Mouse (Mus musculus) hindlimb bud, embryonic 11.5 days (tissue): ENCODE measurements around the gene Irf2.

Experiments
- DNase-seq: peaks from one replicate; pipeline ENCODE4 v3.0.0-alpha.2; 2012; ENCODE audit warnings: low read depth, low spot score; ENCODE audit errors: extremely low spot score

The Irf2 gene

DNA sequence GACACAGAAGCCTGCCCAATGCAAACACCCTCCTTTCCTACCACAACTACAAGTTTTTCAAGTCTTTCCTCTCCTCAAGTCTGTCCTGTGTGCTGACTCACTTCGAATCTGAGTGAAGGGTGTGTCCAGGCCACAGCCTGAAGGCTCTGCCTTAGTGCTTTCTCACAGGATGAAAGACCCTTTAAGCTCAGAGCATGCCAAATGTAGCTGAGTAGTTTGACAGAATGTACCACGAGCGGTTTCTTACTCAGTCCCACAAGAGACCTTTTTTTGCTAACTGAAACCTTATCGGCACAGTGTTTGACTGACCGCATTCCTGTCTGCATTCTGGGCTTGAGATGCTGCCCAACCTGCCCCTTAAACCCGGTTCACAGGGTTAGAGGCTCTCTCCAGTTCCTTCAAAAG lies 130.0 kb downstream of the Irf2 start:
- no peak for DNase-seq

DNA sequence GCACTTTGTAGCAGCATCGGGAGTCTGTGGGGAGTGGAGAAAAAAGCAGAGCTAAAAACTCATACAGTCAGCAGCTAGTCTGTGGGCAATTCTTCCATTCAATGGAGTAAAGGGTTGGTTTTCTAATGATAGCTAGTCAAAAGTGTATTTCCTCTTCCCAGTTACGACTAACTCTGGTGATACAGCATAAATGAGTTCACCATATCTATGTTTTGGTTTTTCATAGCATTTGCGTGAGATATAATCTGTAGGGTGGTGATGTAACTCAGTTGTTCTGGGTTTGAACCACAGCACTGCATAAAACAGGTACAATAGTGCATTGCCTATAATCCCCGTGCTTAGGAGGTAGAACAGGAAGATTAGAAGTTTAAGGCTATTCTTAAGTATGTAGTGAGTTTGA lies 131.6 kb downstream of the Irf2 start:
- no peak for DNase-seq

DNA sequence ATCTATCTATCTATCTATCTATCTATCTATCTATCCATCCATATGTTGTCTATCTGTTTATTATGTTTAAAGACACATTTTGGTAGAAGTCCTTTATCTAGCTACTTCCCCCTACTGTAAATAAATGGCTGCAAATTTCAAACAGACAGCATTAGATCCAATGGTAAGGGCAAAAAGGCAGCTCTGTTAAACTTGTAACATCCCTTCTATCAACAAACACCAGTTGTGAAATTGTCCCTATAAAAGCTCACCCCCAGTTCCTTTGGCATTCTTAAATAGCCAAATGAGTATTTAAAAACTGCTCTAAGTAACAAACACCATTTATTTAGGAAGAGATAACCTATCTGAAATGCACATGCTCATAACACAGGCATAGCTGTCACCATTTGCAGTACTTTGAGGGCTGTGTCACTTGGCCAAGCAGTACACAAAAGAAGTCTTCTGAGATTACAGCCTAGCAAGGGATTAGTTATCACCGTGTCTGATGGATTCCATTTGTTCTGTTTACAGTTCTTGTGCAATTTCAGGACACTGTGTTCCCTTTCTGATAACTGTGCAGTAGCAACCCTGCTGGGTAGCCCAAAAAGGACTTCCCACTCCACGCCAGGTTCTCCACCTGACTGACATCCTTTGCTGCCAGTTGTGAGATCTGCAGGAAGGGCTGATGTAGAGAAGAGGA lies 136.2 kb downstream of the Irf2 start:
- no peak for DNase-seq

DNA sequence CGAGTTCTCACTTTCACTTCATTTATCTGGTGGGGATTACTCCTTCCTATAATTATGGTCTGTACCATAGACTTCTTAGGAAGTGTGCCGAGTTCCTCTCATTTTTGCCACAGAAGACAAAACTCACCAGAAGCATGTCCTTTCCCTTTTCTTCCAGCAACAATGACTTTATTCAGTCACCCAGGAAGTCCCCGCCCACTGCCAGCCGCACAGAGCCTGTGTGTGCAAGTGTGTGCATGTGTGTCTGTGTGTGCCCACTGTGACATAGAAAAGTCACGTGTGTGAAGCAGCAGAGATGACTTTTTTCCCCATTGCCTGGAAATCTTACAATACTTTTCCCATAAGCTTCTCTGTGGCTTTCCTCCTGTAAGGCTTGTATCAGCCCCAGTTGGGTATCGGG lies 141.8 kb downstream of the Irf2 start:
- no peak for DNase-seq

DNA sequence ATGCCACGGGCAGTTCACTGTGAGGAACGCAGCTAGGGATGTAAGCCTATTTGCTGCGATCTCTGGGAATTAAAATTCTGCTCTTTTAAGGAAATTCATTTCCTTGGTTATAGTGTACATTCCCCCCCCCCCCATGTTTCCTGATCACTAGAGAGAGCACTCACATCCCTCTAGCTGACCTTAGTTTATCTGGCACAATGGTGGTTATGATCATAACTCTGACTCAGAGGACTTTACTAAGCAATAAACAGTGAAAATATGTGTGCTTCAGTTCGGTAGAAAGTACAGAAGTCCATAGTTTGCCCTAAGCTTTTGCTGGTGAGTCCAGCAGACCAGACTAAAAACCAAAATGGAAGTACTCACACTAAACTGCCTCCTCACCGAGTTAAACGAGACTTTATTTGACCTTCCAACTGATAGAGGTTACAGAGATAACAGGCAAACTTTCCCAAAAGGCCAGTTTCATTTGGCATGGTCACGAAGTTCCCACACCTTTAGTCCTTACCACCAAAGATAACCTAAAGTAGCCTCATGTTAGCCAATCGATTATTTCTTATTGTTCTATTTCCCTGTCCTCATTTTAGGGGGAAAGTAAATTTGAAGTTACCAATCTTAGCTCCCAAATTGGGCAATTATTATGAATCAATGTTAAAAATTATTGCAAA lies 142.4 kb downstream of the Irf2 start:
- DNase-seq: no peak

DNA sequence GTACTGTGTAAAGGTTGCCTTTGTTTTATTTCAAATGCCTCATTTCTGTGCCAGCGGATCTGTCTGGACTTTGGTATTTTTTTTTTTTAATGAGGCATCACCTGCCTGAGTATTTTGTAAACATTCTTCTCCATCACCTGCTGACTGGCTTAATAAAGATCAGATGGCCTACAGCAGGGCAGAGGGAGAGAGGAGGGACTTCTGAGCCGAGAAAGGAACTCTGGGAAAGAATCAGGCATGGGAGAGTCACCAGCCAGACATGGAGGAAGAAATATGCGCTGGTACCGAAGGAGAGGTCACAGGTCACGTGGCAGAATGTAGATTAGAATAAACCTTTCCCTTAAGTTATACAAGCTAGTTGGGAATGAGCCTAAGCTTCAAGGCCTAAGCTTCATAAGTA lies 143.2 kb downstream of the Irf2 start:
- DNase-seq: no peak

DNA sequence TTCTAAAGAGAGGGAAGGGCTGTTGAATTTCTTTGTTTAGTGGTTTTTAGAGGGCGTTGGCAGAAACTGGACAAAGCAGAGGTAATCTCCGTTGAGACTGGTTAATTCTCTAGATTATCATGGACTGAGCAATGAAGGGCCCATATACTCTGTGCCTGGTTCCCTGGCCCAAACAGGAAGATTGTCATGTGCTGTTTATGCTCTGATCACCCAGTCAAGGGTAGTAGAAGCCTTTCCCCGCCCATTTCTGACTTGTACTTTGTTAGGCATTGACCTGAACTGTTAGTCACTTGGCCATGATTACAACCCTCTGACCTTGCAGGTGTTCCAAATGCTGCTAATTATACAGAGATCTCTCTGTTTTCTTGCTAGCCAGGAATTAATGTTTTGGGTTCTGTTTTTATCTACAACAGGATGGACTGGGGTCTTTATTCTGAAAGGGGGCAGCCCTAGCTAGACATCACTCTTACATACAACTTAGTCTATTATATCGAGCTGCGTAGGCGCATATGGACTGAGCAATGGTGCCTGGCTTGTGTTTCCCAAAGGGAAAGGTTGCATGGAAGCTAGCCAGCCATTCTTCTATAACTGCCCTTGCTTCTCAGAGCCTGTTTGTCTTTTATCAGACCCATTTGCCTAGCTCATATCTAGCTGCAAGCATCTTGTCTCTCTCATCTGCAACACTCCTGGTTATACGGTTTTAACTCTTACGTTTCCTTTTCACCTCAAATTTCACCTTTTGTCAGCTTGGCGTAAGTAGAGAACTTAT lies 143.9 kb downstream of the Irf2 start:
- DNase-seq: no peak

DNA sequence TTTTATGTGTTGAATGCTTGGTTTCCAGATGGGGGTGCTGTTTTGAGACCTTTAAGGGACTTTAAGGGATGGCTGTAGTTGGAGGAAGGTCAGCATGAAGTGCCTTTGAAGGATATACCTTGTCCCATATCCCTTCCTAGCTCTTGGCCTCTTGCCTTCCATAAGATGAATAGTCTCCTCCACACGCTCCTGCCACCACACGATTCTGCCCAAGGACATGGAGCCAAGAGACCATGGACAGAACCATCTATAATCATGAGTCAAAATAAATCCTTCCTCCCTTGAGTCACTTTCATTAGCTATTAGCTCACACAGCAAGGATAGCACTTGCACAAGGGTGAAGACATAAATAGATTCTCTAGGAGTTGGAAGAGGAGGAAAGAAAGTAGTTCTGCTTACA lies 146.3 kb downstream of the Irf2 start:
- DNase-seq: no peak

DNA sequence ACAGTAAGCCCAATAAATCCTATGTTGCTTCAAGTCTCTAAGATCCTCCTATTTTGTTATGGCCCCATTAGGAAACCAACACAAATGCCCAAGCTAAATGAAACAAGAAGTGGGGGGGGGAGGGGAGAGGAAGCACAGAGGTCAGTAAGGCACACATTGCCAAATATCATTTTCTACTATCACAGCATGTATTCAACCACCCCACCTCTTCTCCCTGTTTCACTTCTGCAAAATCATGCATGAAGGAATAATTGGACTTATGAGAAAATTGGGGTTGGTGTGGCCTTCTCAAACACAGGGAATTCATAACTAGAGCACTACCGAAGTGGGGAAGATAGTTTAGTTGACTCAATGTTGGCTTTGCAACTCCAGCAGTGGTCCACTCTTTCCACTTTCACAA lies 146.7 kb downstream of the Irf2 start:
- DNase-seq: no peak

DNA sequence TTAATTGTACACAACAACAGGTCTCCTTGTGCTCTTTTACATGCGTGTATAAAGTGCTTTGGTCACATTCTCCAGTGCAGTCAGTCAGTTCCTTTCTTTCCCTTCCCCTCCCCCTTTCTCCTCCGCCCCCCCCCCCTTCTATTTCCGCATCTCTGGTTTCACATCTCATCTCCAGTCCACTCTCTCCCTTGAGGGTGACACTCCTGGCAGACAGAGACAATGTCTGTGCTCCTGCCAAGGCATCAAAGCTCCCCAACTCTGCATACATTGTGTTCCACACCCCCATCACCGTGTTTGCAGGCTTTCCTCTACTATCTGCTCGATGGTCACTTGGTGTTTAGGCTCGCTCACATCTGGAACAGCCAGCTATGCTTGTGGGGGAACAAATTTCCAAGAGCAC lies 147.9 kb downstream of the Irf2 start:
- DNase-seq: no peak

DNA sequence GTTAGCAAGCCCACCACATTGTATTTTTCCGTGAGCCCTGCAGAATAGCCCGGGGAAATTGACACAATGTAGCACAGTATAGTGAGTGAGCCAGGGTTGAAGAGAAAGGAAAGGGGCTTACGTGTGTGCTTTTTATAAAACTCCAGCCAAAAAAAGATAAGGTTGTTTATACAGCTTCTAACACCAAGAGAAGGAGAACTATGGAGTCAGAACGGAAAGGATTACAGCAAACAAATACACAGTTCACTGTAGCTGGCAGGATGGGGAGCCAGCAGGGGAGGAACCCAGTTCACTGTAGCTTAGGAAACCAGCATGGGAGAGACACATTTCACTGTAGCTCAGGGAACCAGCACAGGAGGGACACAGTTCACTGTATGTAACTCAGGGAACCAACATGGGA lies 149.0 kb downstream of the Irf2 start:
- no peak for DNase-seq

DNA sequence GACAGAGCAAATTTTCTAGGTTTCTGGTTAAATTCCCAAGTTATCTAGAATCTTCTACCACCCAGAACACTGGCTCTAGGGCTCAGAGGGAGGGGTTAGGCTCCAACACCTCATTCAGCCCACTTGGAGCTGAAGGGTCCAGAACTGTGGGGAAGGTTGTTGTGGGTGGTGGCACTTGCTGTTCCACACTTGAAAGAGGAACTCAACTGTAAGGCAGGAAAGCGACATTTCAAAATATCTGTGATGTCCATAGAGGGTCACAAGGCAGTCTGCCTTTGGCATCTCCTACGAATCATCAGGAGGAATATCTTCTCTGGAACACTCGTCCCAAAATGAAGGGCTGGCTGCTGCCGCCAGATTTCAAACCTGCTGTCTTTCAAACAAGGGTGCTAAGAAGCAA lies 150.7 kb downstream of the Irf2 start:
- no peak for DNase-seq

DNA sequence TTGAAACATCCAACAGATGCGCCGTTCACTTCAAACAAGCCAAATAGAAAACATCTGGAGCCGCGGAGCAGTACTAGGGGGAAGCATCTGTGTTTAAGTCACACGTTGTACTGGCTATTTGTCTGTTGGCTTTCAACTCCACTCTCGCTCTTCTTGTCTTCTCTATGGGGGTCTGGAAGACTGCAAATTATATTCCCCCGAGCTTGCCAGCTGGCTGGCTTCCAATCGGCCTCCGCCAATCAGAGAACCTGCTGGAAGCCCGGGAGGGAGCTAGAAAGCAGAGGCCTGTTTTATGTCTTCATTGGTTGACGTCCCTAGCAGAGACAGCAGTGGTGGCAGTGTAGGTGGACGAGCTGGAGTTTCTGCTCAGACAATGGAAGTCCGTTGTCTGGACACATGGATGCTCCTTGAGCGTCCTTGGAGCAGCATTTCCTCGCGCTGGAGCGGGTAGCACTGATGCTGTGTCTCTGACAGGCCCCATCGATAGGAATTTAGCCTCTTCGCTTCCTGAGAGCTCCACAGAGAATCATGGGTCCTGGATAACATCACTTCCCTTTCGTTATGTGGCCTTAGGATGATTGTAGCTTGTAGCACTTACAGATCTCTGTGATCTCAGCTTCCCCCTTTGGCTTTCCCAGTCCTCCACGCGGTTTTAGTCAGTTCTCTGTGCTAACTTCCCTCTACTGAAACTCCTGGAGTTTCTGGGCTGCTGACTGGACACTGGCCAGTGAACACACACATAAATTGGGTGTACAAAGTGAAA lies 153.2 kb downstream of the Irf2 start:
- peak; percentile 22 for DNase-seq

DNA sequence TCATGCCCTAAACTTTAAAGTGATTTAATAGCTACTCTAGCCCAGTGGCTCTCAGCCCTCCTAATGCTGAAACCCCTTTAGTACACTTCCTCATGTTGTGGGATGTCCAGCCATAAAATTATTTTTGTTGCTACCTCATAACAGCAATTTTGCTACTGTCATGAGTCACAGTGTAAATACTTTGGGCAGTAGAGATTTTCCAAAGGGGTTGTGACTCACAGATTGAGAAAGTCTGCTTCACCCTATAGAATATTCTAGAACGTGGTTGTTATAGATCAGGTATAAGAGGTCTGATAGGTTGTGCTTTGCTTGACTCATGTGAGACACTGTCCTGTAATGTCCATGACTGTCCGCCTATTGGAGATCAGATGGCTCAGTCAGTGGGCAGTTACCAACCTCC lies 154.9 kb downstream of the Irf2 start:
- no peak for DNase-seq

DNA sequence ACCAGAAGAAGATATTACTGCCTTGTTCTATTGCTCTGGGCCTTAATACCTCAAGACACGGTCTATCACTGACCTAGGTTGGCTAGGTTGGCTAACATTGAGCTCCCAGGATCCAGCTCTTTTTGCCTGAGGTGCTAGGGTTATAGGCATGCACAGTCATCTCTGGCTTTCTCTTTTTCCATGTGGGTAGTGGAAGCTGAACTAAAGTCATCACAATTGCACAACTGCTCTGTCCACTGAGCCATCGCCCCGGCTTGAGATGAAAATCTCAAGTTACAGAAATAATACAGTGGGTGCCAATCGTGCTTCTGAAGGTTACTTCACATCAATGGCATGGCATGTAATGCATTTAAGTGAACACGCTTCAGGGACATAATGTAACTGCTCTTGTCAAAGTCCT lies 156.5 kb downstream of the Irf2 start:
- DNase-seq: no peak

DNA sequence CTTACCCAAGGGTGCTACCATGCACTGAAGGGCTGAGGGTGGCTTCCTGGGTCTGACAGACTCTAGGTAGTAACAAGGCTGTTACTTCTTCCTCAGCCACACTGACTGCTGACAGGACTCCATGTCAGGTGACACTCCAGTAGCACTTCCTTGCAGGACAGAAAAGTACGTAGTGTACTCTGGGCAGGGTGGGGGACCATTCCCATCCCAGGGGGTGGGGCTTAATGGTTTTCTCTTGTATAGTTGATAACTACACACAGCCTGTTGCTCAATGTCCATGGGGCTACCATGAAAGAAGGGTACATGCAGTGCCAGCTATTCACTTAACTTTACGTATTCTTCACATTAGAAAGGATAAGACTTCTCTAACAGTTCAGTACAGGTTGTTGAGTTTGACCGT lies 157.2 kb downstream of the Irf2 start:
- DNase-seq: no peak
